Mouse (Mus musculus) forebrain, embryonic 12.5 days (tissue): ENCODE measurements around the gene Gabpb1. TPM values are rescaled to one million over a fixed set of nuclear protein-coding genes. Genes with fewer than 3 reads are reported as not detected.

Experiments
- ATAC-seq: fragments of 200-750 bp; cut with Nextera tagmentation; 2 replicates; pipeline ENCODE4 v1.8.0; 2017; ENCODE audit warnings: moderate TSS enrichment; ENCODE audit not compliant: low FRiP score
- H3K27ac ChIP-seq: fragments of 300-500 bp; sonication (generic); 2 replicates; pipeline ENCODE4 v1.5.1; 2016; ENCODE audit warnings: mild to moderate bottlenecking
- H3K27me3 ChIP-seq: fragments of 300-500 bp; sonication (generic); 2 replicates; pipeline ENCODE4 v1.6.1; 2016; ENCODE audit warnings: mild to moderate bottlenecking
- H3K36me3 ChIP-seq: fragments of 300-500 bp; sonication (generic); replicated peaks from 2 replicates; pipeline ENCODE4 v1.6.1; 2016; ENCODE audit warnings: mild to moderate bottlenecking
- H3K4me1 ChIP-seq: fragments of 300-500 bp; sonication (generic); 2 replicates; pipeline ENCODE4 v1.6.1; 2016
- H3K4me2 ChIP-seq: fragments of 300-500 bp; sonication (generic); 2 replicates; pipeline ENCODE4 v1.6.1; 2016; ENCODE audit warnings: mild to moderate bottlenecking, moderate library complexity
- H3K4me3 ChIP-seq: fragments of 300-500 bp; sonication (generic); replicated peaks from 2 replicates; pipeline ENCODE4 v1.5.1; 2016; ENCODE audit warnings: mild to moderate bottlenecking
- H3K9ac ChIP-seq: fragments of 300-500 bp; sonication (generic); 2 replicates; pipeline ENCODE4 v1.6.1; 2016; ENCODE audit warnings: mild to moderate bottlenecking
- H3K9me3 ChIP-seq: fragments of 300-500 bp; sonication (generic); 2 replicates; pipeline ENCODE4 v1.6.1; 2016
- WGBS: fragments of 180-500 bp; shearing (Covaris S2); methylation state at CpG from one replicate; pipeline ENCODE4 v1.1.7; 2016; 5-methylcytosine and 5-hydroxymethylcytosine counted together
- polyA plus RNA-seq: library from polyadenylated mRNA; unstranded; fragments of >200 nt; fragmentation: Nextera tagmentation; extraction: Ambion mirVana; gene quantifications from 2 replicates; pipeline ENCODE4 v1.2.1, GENCODE M21; 2016

Gabpb1 gene
- 75.5 and 85.3 TPM in 2 replicates for polyA plus RNA-seq

GRCm38 (mm10) chr2:126676122-126676515 is at the start of gene Gabpb1:
Gene Gabpb1, minus strand, starts transcription at chr2:126676337.
- WGBS: 23% methylated on average over 12 of the region's 12 CpGs
- no peak for ATAC-seq

GRCm38 (mm10) chr2:126712950-126713349 is 36.8 kb upstream of the Gabpb1 start:
- H3K36me3 ChIP-seq: no peaks in the 10 kb centered on the region; the same call in 1 of the 2 replicates
- H3K4me2 ChIP-seq: no peak overlapping the region
- peaks cover 8% of the 10 kb centered on the region for H3K4me1 ChIP-seq
- H3K9me3 ChIP-seq: no peaks in the 10 kb centered on the region
- no peak for ATAC-seq
- H3K27me3 ChIP-seq: no peaks in the 10 kb centered on the region
- no peak overlapping the region for H3K9ac ChIP-seq
- H3K27ac ChIP-seq: no peak overlapping the region
- H3K4me3 ChIP-seq: no peak overlapping the region

More at GRCm38 (mm10) chr2:126676122-126676515, at the start of gene Gabpb1:
- no peaks in the 10 kb centered on the region for H3K27me3 ChIP-seq
- 0 out of 2 replicates have a peak, but pooled peaks cover 4% of the 10 kb centered on the region for H3K9me3 ChIP-seq
- peak within 1 kb of the TSS; percentile 100 for H3K9ac ChIP-seq
- H3K27ac ChIP-seq: peak within 1 kb of the TSS; percentile 100
- H3K4me2 ChIP-seq: peak within 1 kb of the TSS; percentile 79
- H3K4me1 ChIP-seq: peaks cover 36% of the 10 kb centered on the region
- H3K4me3 ChIP-seq: peak within 1 kb of the TSS; percentile 98
- peaks cover 18% of the 10 kb centered on the region for H3K36me3 ChIP-seq

- ATAC-seq: no peak
- Histone ChIP-seq H3K4me3 (no peak overlapping the region), H3K4me2 (no peak overlapping the region), H3K27me3 (no peaks in the 10 kb centered on the region), H3K27ac (no peak overlapping the region), H3K9ac (no peak overlapping the region), H3K9me3 (no peaks in the 10 kb centered on the region), H3K4me1 (peaks cover 12% of the 10 kb centered on the region), H3K36me3 (no peaks in the 10 kb centered on the region; the same call in 1 of the 2 replicates)
- 95% methylated on average over 5 of the region's 5 CpGs for WGBS
These were observed 36.4 kb upstream of the Gabpb1 start for GRCm38 (mm10) chr2:126712526-126712925.

- no peak for ATAC-seq
- Histone ChIP-seq H3K4me1 (peaks cover 12% of the 10 kb centered on the region), H3K4me2 (peak overlapping the region; percentile 64), H3K27me3 (peaks cover 17% of the 10 kb centered on the region), H3K36me3 (no peaks in the 10 kb centered on the region; the same call in 1 of the 2 replicates), H3K4me3 (peak overlapping the region; percentile 83; the same call in 1 of the 2 replicates), H3K9ac (peak overlapping the region; percentile 90; the same call in 1 of the 2 replicates), H3K9me3 (no peaks in the 10 kb centered on the region), H3K27ac (no peak overlapping the region)
- WGBS: 78% methylated on average over 4 of the region's 4 CpGs
These were observed 32.2 kb upstream of the Gabpb1 start for GRCm38 (mm10) chr2:126708361-126708760.

- no peaks in the 10 kb centered on the region for H3K9me3 ChIP-seq
- H3K9ac ChIP-seq: peak overlapping the region; percentile 90
- peak overlapping the region; percentile 83 for H3K4me3 ChIP-seq
- H3K27me3 ChIP-seq: peaks cover 22% of the 10 kb centered on the region
- peak overlapping the region; percentile 74; the same call in 1 of the 2 replicates for H3K27ac ChIP-seq
- peaks cover 12% of the 10 kb centered on the region for H3K4me1 ChIP-seq
- H3K36me3 ChIP-seq: no peaks in the 10 kb centered on the region; the same call in 1 of the 2 replicates
- ATAC-seq: no peak; the same call in 1 of the 2 replicates
- WGBS: 0% methylated on average over 23 of the region's 23 CpGs
- peak overlapping the region; percentile 64 for H3K4me2 ChIP-seq
These were observed 31.3 kb upstream of the Gabpb1 start for GRCm38 (mm10) chr2:126707438-126707779.

GRCm38 (mm10) chr2:126706759-126707437 is 30.8 kb upstream of the Gabpb1 start, which contains the start of gene Usp8:
Gene Usp8, plus strand, starts transcription at chr2:126707328.
- ATAC-seq: peak; percentile 100
- peaks cover 12% of the 10 kb centered on the region for H3K4me1 ChIP-seq
- WGBS: 2% methylated on average over 47 of the region's 47 CpGs
- H3K36me3 ChIP-seq: no peaks in the 10 kb centered on the region; the same call in 1 of the 2 replicates
- H3K9me3 ChIP-seq: no peaks in the 10 kb centered on the region
- peak within 1 kb of the TSS; percentile 74 for H3K27ac ChIP-seq
- H3K27me3 ChIP-seq: peaks cover 22% of the 10 kb centered on the region
- peak within 1 kb of the TSS; percentile 90 for H3K9ac ChIP-seq
- peak within 1 kb of the TSS; percentile 64 for H3K4me2 ChIP-seq
- H3K4me3 ChIP-seq: peak within 1 kb of the TSS; percentile 83

- Histone ChIP-seq H3K4me2 (no peak overlapping the region), H3K9me3 (no peaks in the 10 kb centered on the region), H3K27ac (no peak overlapping the region), H3K27me3 (peaks cover 4% of the 10 kb centered on the region; the same call in 1 of the 2 replicates), H3K36me3 (no peaks in the 10 kb centered on the region), H3K4me3 (no peak overlapping the region), H3K4me1 (no peaks in the 10 kb centered on the region), H3K9ac (no peak overlapping the region)
- WGBS: 88% methylated on average over 6 of the region's 6 CpGs
- ATAC-seq: no peak
These were observed 19.1 kb upstream of the Gabpb1 start for GRCm38 (mm10) chr2:126695285-126695684.

- no peak overlapping the region for H3K9ac ChIP-seq
- no peaks in the 10 kb centered on the region; the same call in 1 of the 2 replicates for H3K36me3 ChIP-seq
- H3K27me3 ChIP-seq: no peaks in the 10 kb centered on the region
- no peak overlapping the region for H3K27ac ChIP-seq
- H3K4me3 ChIP-seq: no peak overlapping the region
- H3K4me2 ChIP-seq: no peak overlapping the region
- no peak for ATAC-seq
- WGBS: 85% methylated on average over 3 of the region's 3 CpGs
- H3K9me3 ChIP-seq: no peaks in the 10 kb centered on the region
- H3K4me1 ChIP-seq: no peaks in the 10 kb centered on the region
These were observed 15.2 kb upstream of the Gabpb1 start for GRCm38 (mm10) chr2:126691290-126691689.

- H3K9ac ChIP-seq: no peak overlapping the region
- H3K4me2 ChIP-seq: no peak overlapping the region
- no peaks in the 10 kb centered on the region for H3K27me3 ChIP-seq
- H3K4me1 ChIP-seq: no peaks in the 10 kb centered on the region
- WGBS: 97% methylated on average over 1 of the region's 1 CpGs
- no peak overlapping the region for H3K4me3 ChIP-seq
- 0 out of 2 replicates have a peak, but pooled peaks cover 4% of the 10 kb centered on the region for H3K9me3 ChIP-seq
- H3K36me3 ChIP-seq: peaks cover 26% of the 10 kb centered on the region
- H3K27ac ChIP-seq: no peak overlapping the region
- no peak for ATAC-seq
These were observed 6.8 kb upstream of the Gabpb1 start for GRCm38 (mm10) chr2:126682937-126683336.

- Histone ChIP-seq H3K4me3 (no peak overlapping the region), H3K4me2 (no peak overlapping the region), H3K4me1 (peaks cover 2% of the 10 kb centered on the region), H3K9me3 (0 out of 2 replicates have a peak, but pooled peaks cover 4% of the 10 kb centered on the region), H3K36me3 (peaks cover 30% of the 10 kb centered on the region), H3K27me3 (no peaks in the 10 kb centered on the region), H3K27ac (no peak overlapping the region), H3K9ac (no peak overlapping the region)
- ATAC-seq: no peak
- WGBS: 88% methylated on average over 2 of the region's 2 CpGs
These were observed 6.2 kb upstream of the Gabpb1 start for GRCm38 (mm10) chr2:126682333-126682732.

GRCm38 (mm10) chr2:126677366-126677765 is 1.2 kb upstream of the Gabpb1 start:
- ATAC-seq: no peak
- peak overlapping the region; percentile 79; the same call in 1 of the 2 replicates for H3K4me2 ChIP-seq
- H3K9me3 ChIP-seq: 0 out of 2 replicates have a peak, but pooled peaks cover 4% of the 10 kb centered on the region
- no peak overlapping the region for H3K27ac ChIP-seq
- H3K27me3 ChIP-seq: no peaks in the 10 kb centered on the region
- 88% methylated on average over 1 of the region's 1 CpGs for WGBS
- H3K36me3 ChIP-seq: peaks cover 21% of the 10 kb centered on the region
- no peak overlapping the region for H3K9ac ChIP-seq
- no peak overlapping the region for H3K4me3 ChIP-seq
- peaks cover 30% of the 10 kb centered on the region for H3K4me1 ChIP-seq

GRCm38 (mm10) chr2:126675169-126676121 is 692 bp downstream of the Gabpb1 start:
- Histone ChIP-seq H3K9ac (peak overlapping the region; percentile 100), H3K27ac (peak overlapping the region; percentile 100), H3K9me3 (0 out of 2 replicates have a peak, but pooled peaks cover 3% of the 10 kb centered on the region), H3K4me1 (peaks cover 36% of the 10 kb centered on the region), H3K4me2 (peak overlapping the region; percentile 79), H3K27me3 (no peaks in the 10 kb centered on the region), H3K36me3 (peaks cover 17% of the 10 kb centered on the region), H3K4me3 (peak overlapping the region; percentile 98)
- under 1% methylated on average over 95 of the region's 99 CpGs for WGBS
- ATAC-seq: peak; percentile 94
